Mouse (Mus musculus): ENCODE data around the gene Amhr2. TPM values are rescaled to one million over a fixed set of nuclear protein-coding genes. Genes with fewer than 3 reads are reported as not detected.

Gene Amhr2
- polyA plus RNA-seq, 1 experiment: not detected

DNA sequence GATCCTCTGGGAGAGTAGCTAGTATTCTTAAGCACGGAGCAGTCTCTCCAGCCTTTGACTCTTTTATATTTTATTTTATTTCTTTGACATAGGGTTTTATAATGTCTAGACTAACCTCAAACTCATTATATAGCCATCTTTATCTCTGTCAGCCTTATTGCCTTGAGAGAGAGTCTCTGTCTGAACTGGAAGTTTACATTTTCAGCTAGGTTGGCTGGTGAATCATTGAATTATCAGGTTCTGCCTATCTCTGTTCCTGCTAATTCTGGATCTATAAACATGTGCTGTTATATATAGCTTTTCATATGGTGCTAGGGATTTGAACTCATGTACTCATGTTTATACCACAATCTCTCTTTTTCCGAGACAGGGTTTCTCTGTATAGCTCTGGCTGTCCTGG lies 27.6 kb upstream of the Amhr2 start:
- H3K4me1 ChIP-seq (ENCODE audit: control insufficient read depth, insufficient read depth, low read length): no peaks in the 10 kb centered on the region
- 83% methylated on average over 2 of the region's 2 CpGs for WGBS
- H3K4me3 ChIP-seq (ENCODE audit: insufficient read depth, low read depth, low read length): no peak overlapping the region
- no peak for TF ChIP-seq POLR2A (IDR thresholded peaks at IDR 0.05; ENCODE audit: insufficient read depth, low read depth, low read length)
- TF ChIP-seq CTCF (IDR thresholded peaks at IDR 0.05; ENCODE audit: insufficient read depth, low read depth, low read length): no peak
- H3K27ac ChIP-seq (ENCODE audit: insufficient read depth, low read depth, low read length): no peak overlapping the region

DNA sequence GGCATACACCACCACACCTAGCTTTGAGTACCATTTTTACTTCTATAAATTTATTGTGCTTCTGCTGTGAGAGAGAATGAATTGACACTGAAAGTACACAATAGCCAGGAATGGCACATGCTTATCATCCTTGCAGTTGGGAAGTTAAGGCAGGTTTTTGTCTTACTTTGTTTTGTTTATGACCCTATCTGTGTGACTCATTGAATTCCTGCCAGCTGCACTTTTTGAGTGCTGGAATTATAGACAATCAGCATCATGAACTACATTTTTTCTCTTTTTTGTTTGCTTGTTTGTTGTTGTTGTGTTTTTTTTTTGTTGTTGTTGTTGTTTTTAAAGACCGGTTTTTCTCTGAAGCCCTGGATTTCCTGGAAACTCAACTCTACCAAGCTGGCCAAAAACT lies 24.2 kb upstream of the Amhr2 start:
- no peak overlapping the region for H3K4me3 ChIP-seq (ENCODE audit: insufficient read depth, low read depth, low read length)
- no peak overlapping the region for H3K27ac ChIP-seq (ENCODE audit: insufficient read depth, low read depth, low read length)
- H3K4me1 ChIP-seq (ENCODE audit: control insufficient read depth, insufficient read depth, low read length): no peaks in the 10 kb centered on the region
- TF ChIP-seq CTCF (IDR thresholded peaks at IDR 0.05; ENCODE audit: insufficient read depth, low read depth, low read length) (no peak), POLR2A (IDR thresholded peaks at IDR 0.05; ENCODE audit: insufficient read depth, low read depth, low read length) (no peak)
- WGBS: 19% methylated on average over 1 of the region's 1 CpGs

GRCm38 (mm10) chr15:102421437-102421836 lies 23.7 kb upstream of the Amhr2 start:
- Histone ChIP-seq H3K27ac (ENCODE audit: insufficient read depth, low read depth, low read length) (no peak overlapping the region), H3K4me3 (ENCODE audit: insufficient read depth, low read depth, low read length) (no peak overlapping the region), H3K4me1 (ENCODE audit: control insufficient read depth, insufficient read depth, low read length) (no peaks in the 10 kb centered on the region)
- 46% methylated on average over 3 of the region's 3 CpGs for WGBS
- TF ChIP-seq POLR2A (IDR thresholded peaks at IDR 0.05; ENCODE audit: insufficient read depth, low read depth, low read length): no peak
- TF ChIP-seq CTCF (IDR thresholded peaks at IDR 0.05; ENCODE audit: insufficient read depth, low read depth, low read length): no peak

DNA sequence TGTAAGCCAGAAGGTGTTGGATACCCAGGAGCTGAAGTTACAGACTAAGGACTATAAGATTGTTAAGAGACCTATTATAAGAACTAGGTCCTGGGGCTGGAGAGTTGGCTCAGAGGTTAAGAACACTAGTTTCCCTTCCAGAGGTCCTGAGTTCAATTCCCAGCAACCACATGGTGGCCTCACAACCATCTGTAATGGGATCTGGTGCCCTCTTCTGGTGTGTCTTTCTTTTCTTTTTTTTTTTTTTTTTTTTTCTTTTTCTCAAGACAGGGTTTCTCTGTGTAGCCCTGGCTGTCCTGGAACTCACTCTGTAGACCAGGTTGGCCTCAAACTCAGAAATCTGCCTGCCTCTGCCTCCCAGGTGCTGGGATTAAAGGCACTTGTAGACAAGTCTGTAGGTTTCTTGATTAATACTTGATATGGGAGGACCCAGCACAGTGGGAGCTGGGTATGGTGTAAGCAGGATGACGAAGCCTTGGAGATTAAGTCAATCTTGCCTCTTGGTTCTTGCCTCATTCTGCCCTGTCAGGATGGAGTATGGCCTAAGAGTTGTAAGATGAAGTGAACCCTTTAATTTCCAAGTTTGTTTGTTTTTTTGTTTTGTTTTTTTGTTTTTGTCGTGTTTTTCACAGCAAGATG lies 21.4 kb upstream of the Amhr2 start:
- H3K4me3 ChIP-seq (ENCODE audit: insufficient read depth, low read depth, low read length): no peak overlapping the region
- H3K27ac ChIP-seq (ENCODE audit: insufficient read depth, low read depth, low read length): no peak overlapping the region
- 93% methylated on average over 2 of the region's 2 CpGs for WGBS
- H3K4me1 ChIP-seq (ENCODE audit: control insufficient read depth, insufficient read depth, low read length): no peaks in the 10 kb centered on the region
- TF ChIP-seq POLR2A (IDR thresholded peaks at IDR 0.05; ENCODE audit: insufficient read depth, low read depth, low read length) (no peak), CTCF (IDR thresholded peaks at IDR 0.05; ENCODE audit: insufficient read depth, low read depth, low read length) (no peak)

GRCm38 (mm10) chr15:102424657-102425056 lies 20.5 kb upstream of the Amhr2 start:
- no peak overlapping the region for H3K4me3 ChIP-seq (ENCODE audit: insufficient read depth, low read depth, low read length)
- no peak overlapping the region for H3K27ac ChIP-seq (ENCODE audit: insufficient read depth, low read depth, low read length)
- TF ChIP-seq CTCF (IDR thresholded peaks at IDR 0.05; ENCODE audit: insufficient read depth, low read depth, low read length) (no peak), POLR2A (IDR thresholded peaks at IDR 0.05; ENCODE audit: insufficient read depth, low read depth, low read length) (no peak)
- 89% methylated on average over 2 of the region's 2 CpGs for whole genome bisulfite sequencing
- H3K4me1 ChIP-seq (ENCODE audit: control insufficient read depth, insufficient read depth, low read length): no peaks in the 10 kb centered on the region

DNA sequence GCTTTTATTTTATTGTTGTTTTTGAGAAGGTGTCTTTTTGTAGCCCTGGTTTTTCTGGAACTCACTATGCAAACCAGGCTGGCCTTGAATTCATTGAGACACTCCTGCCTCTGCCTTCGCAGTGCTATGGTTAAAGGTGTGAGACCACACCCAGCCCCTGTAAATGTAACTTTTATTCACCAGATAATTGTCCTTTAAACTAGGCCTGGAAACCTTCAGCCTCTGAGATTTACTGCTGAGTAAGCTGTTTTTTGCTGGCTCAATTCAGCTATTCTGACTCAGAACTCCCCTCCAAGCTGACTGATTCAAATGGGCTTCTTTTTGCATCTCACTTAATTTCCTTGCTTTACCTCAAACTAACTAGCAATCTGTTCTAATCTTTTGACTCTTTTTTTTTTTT lies 18.2 kb upstream of the Amhr2 start:
- WGBS: 96% methylated on average over 1 of the region's 1 CpGs
- no peak for TF ChIP-seq POLR2A (IDR thresholded peaks at IDR 0.05; ENCODE audit: insufficient read depth, low read depth, low read length)
- TF ChIP-seq CTCF (IDR thresholded peaks at IDR 0.05; ENCODE audit: insufficient read depth, low read depth, low read length): no peak
- Histone ChIP-seq H3K4me3 (ENCODE audit: insufficient read depth, low read depth, low read length) (no peak overlapping the region), H3K27ac (ENCODE audit: insufficient read depth, low read depth, low read length) (no peak overlapping the region), H3K4me1 (ENCODE audit: control insufficient read depth, insufficient read depth, low read length) (no peaks in the 10 kb centered on the region)

- WGBS: 87% methylated on average over 1 of the region's 1 CpGs
- Histone ChIP-seq H3K27ac (ENCODE audit: insufficient read depth, low read depth, low read length) (no peak overlapping the region), H3K4me1 (ENCODE audit: control insufficient read depth, insufficient read depth, low read length) (no peaks in the 10 kb centered on the region), H3K4me3 (ENCODE audit: insufficient read depth, low read depth, low read length) (no peak overlapping the region)
- TF ChIP-seq CTCF (IDR thresholded peaks at IDR 0.05; ENCODE audit: insufficient read depth, low read depth, low read length): no peak
- no peak for TF ChIP-seq POLR2A (IDR thresholded peaks at IDR 0.05; ENCODE audit: insufficient read depth, low read depth, low read length)
Measured at GRCm38 (mm10) chr15:102432046-102432445, 13.1 kb upstream of the Amhr2 start.

- TF ChIP-seq POLR2A (IDR thresholded peaks at IDR 0.05; ENCODE audit: insufficient read depth, low read depth, low read length) (no peak), CTCF (IDR thresholded peaks at IDR 0.05; ENCODE audit: insufficient read depth, low read depth, low read length) (no peak)
- Histone ChIP-seq H3K4me1 (ENCODE audit: control insufficient read depth, insufficient read depth, low read length) (no peaks in the 10 kb centered on the region), H3K27ac (ENCODE audit: insufficient read depth, low read depth, low read length) (no peak overlapping the region), H3K4me3 (ENCODE audit: insufficient read depth, low read depth, low read length) (no peak overlapping the region)
- WGBS: 90% methylated on average over 4 of the region's 4 CpGs
Measured at GRCm38 (mm10) chr15:102433173-102433572, 12.0 kb upstream of the Amhr2 start.

- Histone ChIP-seq H3K4me1 (ENCODE audit: control insufficient read depth, insufficient read depth, low read length) (peaks cover 4% of the 10 kb centered on the region), H3K27ac (ENCODE audit: insufficient read depth, low read depth, low read length) (no peak overlapping the region), H3K4me3 (ENCODE audit: insufficient read depth, low read depth, low read length) (no peak overlapping the region)
- WGBS: 56% methylated on average over 2 of the region's 2 CpGs
- TF ChIP-seq CTCF (IDR thresholded peaks at IDR 0.05; ENCODE audit: insufficient read depth, low read depth, low read length) (no peak), POLR2A (IDR thresholded peaks at IDR 0.05; ENCODE audit: insufficient read depth, low read depth, low read length) (no peak)
Measured at GRCm38 (mm10) chr15:102442490-102442889, 2.7 kb upstream of the Amhr2 start.

DNA sequence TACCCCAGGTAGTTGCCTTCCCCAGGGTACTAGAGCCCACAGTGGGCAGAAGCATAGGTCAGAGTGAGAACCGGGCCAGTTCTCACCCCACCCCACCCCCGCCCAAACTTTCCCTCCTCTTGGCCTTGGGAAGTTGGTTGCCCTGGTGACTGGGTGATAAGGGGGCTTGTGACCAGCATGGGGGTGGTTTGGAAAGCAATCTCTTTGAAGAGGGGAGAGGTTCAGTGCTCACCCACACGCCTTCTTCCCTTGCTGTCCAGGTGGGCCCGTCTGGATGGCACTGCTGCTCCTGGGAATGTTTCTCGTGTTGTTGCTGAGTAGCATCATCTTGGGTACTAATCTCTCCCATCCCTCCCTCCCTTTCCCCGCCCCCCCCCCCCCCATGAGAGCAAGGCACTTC lies 1.3 kb downstream of the Amhr2 start:
- no peak overlapping the region for H3K27ac ChIP-seq (ENCODE audit: insufficient read depth, low read depth, low read length)
- H3K4me1 ChIP-seq (ENCODE audit: control insufficient read depth, insufficient read depth, low read length): peaks cover 4% of the 10 kb centered on the region
- WGBS: 65% methylated on average over 6 of the region's 6 CpGs
- no peak for TF ChIP-seq CTCF (IDR thresholded peaks at IDR 0.05; ENCODE audit: insufficient read depth, low read depth, low read length)
- H3K4me3 ChIP-seq (ENCODE audit: insufficient read depth, low read depth, low read length): no peak overlapping the region

All from olfactory bulb, adult 2 months (tissue).